Mouse (Mus musculus) brown adipose tissue, adult 24 weeks (tissue): ENCODE measurements around the gene Prkd2. TPM values are rescaled to one million over a fixed set of nuclear protein-coding genes. Genes with fewer than 3 reads are reported as not detected.

Experiments used
- polyA plus RNA-seq: library from polyadenylated mRNA; stranded (reverse); fragments of >200 nt; gene quantifications from 2 replicates; pipeline ENCODE4 v1.2.4, GENCODE M21; 2012; ENCODE audit not compliant: missing spikeins, insufficient read depth, insufficient read length

Gene Prkd2
- polyA plus RNA-seq, 1 experiment: 11.3 TPM

Other genes with a start within 250 kb of the Prkd2 start
- 19.4 and 33.3 TPM in 2 replicates for gene Arhgap35, start 227.9 kb upstream of the Prkd2 start, polyA plus RNA-seq
- not detected in 2 replicates for gene Ceacam15, start 167.2 kb upstream of the Prkd2 start, polyA plus RNA-seq
- not detected in 2 replicates for gene Ceacam9, start 121.0 kb upstream of the Prkd2 start, polyA plus RNA-seq
- gene Ap2s1, start 104.5 kb upstream of the Prkd2 start, polyA plus RNA-seq: 80.6 and 87.2 TPM in 2 replicates
- gene Slc1a5, start 61.6 kb upstream of the Prkd2 start, polyA plus RNA-seq: 297 and 414 TPM in 2 replicates
- 19.4 and 21.5 TPM in 2 replicates for gene Strn4, start 27.0 kb upstream of the Prkd2 start, polyA plus RNA-seq
- gene Fkrp, start 26.2 kb upstream of the Prkd2 start, polyA plus RNA-seq: 8.4 and 11.1 TPM in 2 replicates
- 0.79 and 2.1 TPM in 2 replicates for gene Dact3, start 32.4 kb downstream of the Prkd2 start, polyA plus RNA-seq
- not detected in 2 replicates for gene Gng8, start 48.9 kb downstream of the Prkd2 start, polyA plus RNA-seq
- 1.9 and 2.8 TPM in 2 replicates for gene Ptgir, start 63.6 kb downstream of the Prkd2 start, polyA plus RNA-seq
- 210 and 222 TPM in 2 replicates for gene Calm3, start 81.2 kb downstream of the Prkd2 start, polyA plus RNA-seq
- gene Pnmal2, start 101.8 kb downstream of the Prkd2 start, polyA plus RNA-seq: not detected in 2 replicates
- not detected in 2 replicates for gene Pnmal1, start 116.8 kb downstream of the Prkd2 start, polyA plus RNA-seq
- not detected in 2 replicates for gene Gm42372, start 140.2 kb downstream of the Prkd2 start, polyA plus RNA-seq
- 0.28 and 0.54 TPM in 2 replicates for gene Ccdc8, start 149.8 kb downstream of the Prkd2 start, polyA plus RNA-seq
- gene Ppp5c, start 185.0 kb downstream of the Prkd2 start, polyA plus RNA-seq: 36.7 and 41.0 TPM in 2 replicates
- 0.25 TPM in 1 of 2 replicates, not detected in the other for gene Hif3a, start 219.5 kb downstream of the Prkd2 start, polyA plus RNA-seq
- gene Psg16, start 231.1 kb downstream of the Prkd2 start, polyA plus RNA-seq: not detected in 2 replicates